In the genomic region with DNA sequence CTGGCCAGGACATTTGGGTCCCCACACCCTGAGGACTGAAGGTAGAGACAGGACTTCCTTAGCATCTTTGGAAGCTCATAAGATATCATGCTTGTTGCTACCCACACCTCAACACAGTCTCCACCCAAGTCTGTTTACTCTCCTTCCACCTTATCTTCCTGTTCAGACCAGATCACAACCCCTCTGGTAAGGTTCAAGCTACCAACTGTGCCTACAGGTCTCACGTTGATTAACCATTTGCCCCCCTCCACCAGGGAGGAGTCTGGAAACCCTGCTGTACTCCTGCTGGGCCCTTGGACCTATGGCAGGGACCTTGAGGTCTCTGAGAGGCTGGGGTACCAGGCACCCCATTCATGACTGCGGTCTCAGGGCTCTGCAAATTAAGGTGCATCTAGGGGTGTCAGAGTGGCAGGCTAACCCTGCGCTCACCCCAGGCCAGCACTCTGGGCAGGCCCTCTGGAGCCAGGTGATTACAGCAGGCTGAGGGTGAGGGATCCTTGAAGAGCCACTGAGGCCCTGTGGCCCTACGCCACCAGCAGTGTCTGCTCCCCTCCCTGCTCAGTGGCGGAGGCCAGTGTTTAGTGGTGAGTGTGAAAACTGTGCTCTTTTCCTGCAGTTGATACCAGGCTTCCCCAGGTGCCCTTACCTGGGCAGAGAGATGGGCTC, we compare ENCODE assay signal across 20 mouse cellular contexts. TPM values are rescaled to one million over a fixed set of nuclear protein-coding genes. Genes with fewer than 3 reads are reported as not detected.
DNase-seq lines count a peak whose midpoint lies in the region; ATAC-seq and TF ChIP-seq lines count a peak whose summit lies in the region.
"Had no signal": no experiment of that assay in that cellular context is flagged by ENCODE, and none has a peak within 500 bp of the region (broad histone marks: within the 10 kb centered on the region; RNA-seq: fewer than 3 reads in every experiment).

No protein-coding gene starts in this region.

- H3K4me1 ChIP-seq in liver, embryonic 16.5 days (ENCODE audit: control insufficient read depth, low read depth, low read length) = peaks cover 21% of the 10 kb centered on the region
- H3K4me1 ChIP-seq in stomach, postnatal 0 days (replicated peaks; ENCODE audit: control insufficient read depth, insufficient read depth) = no peaks in the 10 kb centered on the region
- H3K4me1 ChIP-seq: hindbrain, embryonic 13.5 days; limb, embryonic 12.5 days; neural tube, embryonic 12.5 days had no signal

- DNase-seq in spleen, adult 12 weeks (ENCODE audit: low spot score) = peak; percentile 22
- DNase-seq in spleen, adult 18-20 months = no peak
- no peak for DNase-seq in stomach, postnatal 0 days (ENCODE audit: low spot score)
- no peak for DNase-seq in adrenal gland, adult (ENCODE audit: inconsistent age in 2 of 2, low spot score in 1 of 2)
- DNase-seq in yolk sac, embryonic 10.5 days (ENCODE audit: low spot score) = no peak
- DNase-seq: forebrain, postnatal 0 days; layer of hippocampus, adult 9-11 months; right cerebral cortex, postnatal 25 days had no signal

- H3K4me3 ChIP-seq in liver, embryonic 16.5 days (ENCODE audit: low read depth, low read length) = peak overlapping the region; percentile 4; the same call in 1 of the 2 replicates
- no peak overlapping the region for H3K4me3 ChIP-seq in stomach, postnatal 0 days (ENCODE audit: low read depth, low read length)
- H3K4me3 ChIP-seq: hindbrain, embryonic 13.5 days; limb, embryonic 12.5 days; neural tube, embryonic 12.5 days had no signal

- peak overlapping the region; percentile 53 for H3K4me2 ChIP-seq in liver, embryonic 16.5 days (ENCODE audit: low read depth, low read length)
- no peak overlapping the region for H3K4me2 ChIP-seq in stomach, postnatal 0 days (replicated peaks; ENCODE audit: low read depth)
- H3K4me2 ChIP-seq: hindbrain, embryonic 13.5 days; limb, embryonic 12.5 days; neural tube, embryonic 12.5 days had no signal

- H3K36me3 ChIP-seq in liver, embryonic 16.5 days (ENCODE audit: control insufficient read depth, insufficient read depth) = no peaks in the 10 kb centered on the region
- no peaks in the 10 kb centered on the region for H3K36me3 ChIP-seq in stomach, postnatal 0 days (ENCODE audit: control insufficient read depth, insufficient read depth, low read length)
- H3K36me3 ChIP-seq: hindbrain, embryonic 13.5 days; limb, embryonic 12.5 days; neural tube, embryonic 12.5 days had no signal

- TF ChIP-seq CTCF in stomach, postnatal 0 days (IDR thresholded peaks at IDR 0.05; ENCODE audit: low read depth) = no peak

- H3K27ac ChIP-seq in liver, embryonic 16.5 days (ENCODE audit: low read length) = peak overlapping the region; percentile 93
- no peak overlapping the region for H3K27ac ChIP-seq in stomach, postnatal 0 days (replicated peaks)
- H3K27ac ChIP-seq: hindbrain, embryonic 13.5 days; limb, embryonic 12.5 days; neural tube, embryonic 12.5 days had no signal

- peak; percentile 74 for ATAC-seq in erythroid progenitor cell, adult 5-6 weeks (replicated peaks; ENCODE audit: low FRiP score, poor library complexity, severe bottlenecking)
- ATAC-seq in liver, embryonic 16.5 days (ENCODE audit: low read depth) = peak; percentile 95
- 0 out of 2 replicates have a peak, but pooled peaks have one; percentile 16 for ATAC-seq in stomach, postnatal 0 days (ENCODE audit: low FRiP score, low TSS enrichment)
- ATAC-seq: activated CD4-positive, CD25-positive, alpha-beta regulatory T cell, adult 4 months; forebrain, postnatal 0 days had no signal

- peak overlapping the region; percentile 29 for H3K9ac ChIP-seq in liver, embryonic 16.5 days (ENCODE audit: low read depth, low read length)
- H3K9ac ChIP-seq in stomach, postnatal 0 days (ENCODE audit: low read length) = no peak overlapping the region
- H3K9ac ChIP-seq: forebrain, postnatal 0 days; hindbrain, embryonic 13.5 days; limb, embryonic 12.5 days; neural tube, embryonic 12.5 days had no signal

- 39% methylated on average over 5 of the region's 5 CpGs for WGBS in liver, embryonic 16.5 days (ENCODE audit: insufficient replicate concordance)
- WGBS in stomach, postnatal 0 days = 80% methylated on average over 5 of the region's 5 CpGs

- no peaks in the 10 kb centered on the region for H3K9me3 ChIP-seq in liver, embryonic 16.5 days (replicated peaks; ENCODE audit: control insufficient read depth, low read length)
- H3K9me3 ChIP-seq in stomach, postnatal 0 days (ENCODE audit: control insufficient read depth, low read length) = no peaks in the 10 kb centered on the region
- H3K9me3 ChIP-seq: hindbrain, embryonic 13.5 days; limb, embryonic 12.5 days; neural tube, embryonic 12.5 days had no signal

- no peaks in the 10 kb centered on the region for H3K27me3 ChIP-seq in liver, embryonic 16.5 days (ENCODE audit: control insufficient read depth, insufficient read depth, low read depth, low read length)
- H3K27me3 ChIP-seq in stomach, postnatal 0 days (ENCODE audit: control insufficient read depth, insufficient read depth, low read length) = no peaks in the 10 kb centered on the region
- H3K27me3 ChIP-seq: hindbrain, embryonic 13.5 days; limb, embryonic 12.5 days; neural tube, embryonic 12.5 days had no signal

- no peak for TF ChIP-seq EP300 in stomach, postnatal 0 days (optimal IDR thresholded peaks at IDR 0.05)

RNA-seq across cellular contexts. Expression of gene Muc6, which starts 16.6 kb away (rescaled TPM):
- total RNA-seq in erythroid progenitor cell, adult 5-6 weeks (2015; ENCODE audit: low replicate concordance) = not detected in 2 replicates
- under 0.01 TPM in 1 of 2 replicates, not detected in the other for total RNA-seq in erythroid progenitor cell, adult 5-6 weeks (2017; ENCODE audit: low replicate concordance)
- 2.8 and 3.1 TPM in 2 replicates for polyA plus RNA-seq in liver, embryonic 16.5 days (2015; fragmentation: Nextera tagmentation; extraction: Ambion mirVana)
- polyA plus RNA-seq in stomach, postnatal 0 days (2015; fragmentation: Nextera tagmentation; extraction: Ambion mirVana) = 11.3 and 13.6 TPM in 2 replicates
- total RNA-seq: forebrain, postnatal 0 days; gastrocnemius, adult 18-20 months; heart, adult 18-20 months; left cerebral cortex, adult 8-10 months; midbrain, postnatal 0 days had no signal

RNA-seq across cellular contexts. Expression of gene Muc2, which starts 18.4 kb away (rescaled TPM):
- total RNA-seq in erythroid progenitor cell, adult 5-6 weeks (2015; ENCODE audit: low replicate concordance) = 9.4 and 93.1 TPM in 2 replicates
- 2.0 TPM in 1 of 2 replicates, not detected in the other for total RNA-seq in erythroid progenitor cell, adult 5-6 weeks (2017; ENCODE audit: low replicate concordance)
- 0.24 TPM in 1 of 2 replicates, not detected in the other for polyA plus RNA-seq in liver, embryonic 16.5 days (2015; fragmentation: Nextera tagmentation; extraction: Ambion mirVana)
- polyA plus RNA-seq in stomach, postnatal 0 days (2015; fragmentation: Nextera tagmentation; extraction: Ambion mirVana) = 0.23 and 0.40 TPM in 2 replicates
- total RNA-seq: gastrocnemius, adult 18-20 months; megakaryocyte, adult 5-6 weeks had no signal
- polyA plus RNA-seq: activated CD4-positive, CD25-positive, alpha-beta regulatory T cell, adult 4 months; embryonic facial prominence, embryonic 11.5 days had no signal

Comparison
In these comparisons a context has a peak if more than half of its experiments do, and no peak if none do; other contexts are left out.
1. ATAC-seq: peak in every context shown above with its lines; median percentile 95 in liver, embryonic 16.5 days; 74 in erythroid progenitor cell, adult 5-6 weeks; 16 in stomach, postnatal 0 days.